Mouse (Mus musculus) lung, postnatal 10 days (tissue): ENCODE results near the gene Fmo2.

Experiments used
- DNase-seq: peaks from one replicate; pipeline ENCODE4 v3.0.0; 2021

Gene Fmo2

GRCm38 (mm10) chr1:162897838-162898811 lies at the start of gene Fmo2:
Gene Fmo2, minus strand, starts transcription at chr1:162898726.
- peak; percentile 57 for DNase-seq

- no peak for DNase-seq
These were observed 49.4 kb upstream of the Fmo2 start for GRCm38 (mm10) chr1:162947934-162948333.

DNA sequence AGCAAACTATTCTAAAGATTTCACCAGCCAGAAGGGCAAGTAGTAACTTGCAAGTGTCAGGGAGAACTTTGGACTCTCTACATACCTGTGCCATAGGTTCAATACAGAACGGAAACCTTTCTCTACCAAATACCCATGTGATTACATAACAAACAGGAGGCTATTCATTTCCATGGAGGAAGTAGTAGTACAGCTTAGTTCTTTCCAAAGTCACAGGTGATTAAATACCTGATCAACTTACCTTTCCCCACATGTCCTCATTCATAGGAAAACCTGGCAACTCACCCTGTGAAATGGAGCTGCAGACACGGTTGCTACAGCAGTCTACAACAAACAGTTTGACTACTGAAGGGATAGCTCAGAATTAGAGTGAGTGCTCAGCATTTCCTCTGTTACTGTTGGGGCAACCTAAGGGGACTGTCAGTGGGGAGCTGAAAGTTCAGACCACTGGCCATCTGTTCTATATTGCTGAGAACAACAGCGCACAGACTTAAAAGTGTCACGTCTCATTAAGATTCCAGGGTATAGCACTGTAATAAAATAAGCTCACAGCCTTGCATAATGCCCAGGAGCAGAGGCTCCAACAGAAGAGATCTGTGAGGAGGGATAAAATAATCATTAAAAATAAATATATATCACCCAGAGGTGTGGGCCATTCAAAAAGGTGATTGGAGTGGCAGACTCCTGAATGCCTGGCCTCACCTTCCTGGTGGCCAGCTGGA lies 48.5 kb upstream of the Fmo2 start:
- DNase-seq, result no peak

DNA sequence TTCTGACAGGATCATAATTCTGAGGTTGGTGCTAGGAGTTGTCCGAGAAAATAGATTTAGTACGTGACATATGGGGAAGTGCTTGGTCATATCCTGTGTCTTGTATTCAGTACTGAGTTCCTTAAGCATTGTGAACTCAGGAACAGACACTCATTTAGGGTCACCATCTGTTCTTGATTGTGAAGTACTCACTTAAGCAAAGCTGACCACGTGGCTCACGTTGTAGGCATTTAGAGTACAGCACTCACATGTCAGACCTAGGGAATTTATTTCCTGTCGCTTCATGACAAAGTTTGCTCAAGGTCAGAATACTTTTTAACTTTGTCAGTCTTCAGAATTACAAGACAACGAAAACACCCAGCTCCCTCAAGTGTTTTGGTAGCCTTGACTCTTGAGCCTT lies 45.2 kb upstream of the Fmo2 start:
- DNase-seq, result no peak

DNA sequence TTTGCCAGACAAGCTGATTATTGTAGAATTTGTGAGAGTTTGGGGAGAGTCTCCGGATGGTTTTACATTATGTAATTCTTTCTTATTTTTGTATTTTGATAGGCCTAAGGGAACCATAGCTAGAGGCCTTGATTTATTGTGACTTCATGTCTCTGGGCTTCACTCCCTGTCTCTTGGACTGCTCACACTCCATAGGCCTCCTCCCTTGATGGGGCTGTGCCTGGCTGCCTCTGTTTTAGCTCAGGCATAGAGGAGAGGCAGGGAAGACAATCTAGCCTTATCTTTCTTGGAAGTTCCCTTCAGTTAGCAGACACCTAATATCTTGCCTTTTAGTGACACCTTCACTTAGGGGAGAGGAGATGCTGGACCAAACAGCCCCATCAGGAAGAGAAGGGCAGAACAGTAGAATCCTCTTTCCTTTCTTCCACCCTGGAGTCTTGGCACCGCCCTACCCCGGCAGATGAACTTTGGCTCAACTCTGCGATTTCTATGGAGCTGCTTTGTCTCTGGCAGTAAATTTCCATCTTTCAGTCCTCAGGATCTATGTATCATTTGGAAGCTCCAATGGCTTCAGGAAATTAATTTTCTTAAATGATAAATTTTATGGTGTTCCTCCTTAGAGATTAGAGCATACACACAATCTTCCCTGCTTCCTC lies 40.3 kb upstream of the Fmo2 start:
- DNase-seq, result peak; percentile 63

- no peak for DNase-seq
These were observed 39.6 kb upstream of the Fmo2 start for GRCm38 (mm10) chr1:162937970-162938695.

DNA sequence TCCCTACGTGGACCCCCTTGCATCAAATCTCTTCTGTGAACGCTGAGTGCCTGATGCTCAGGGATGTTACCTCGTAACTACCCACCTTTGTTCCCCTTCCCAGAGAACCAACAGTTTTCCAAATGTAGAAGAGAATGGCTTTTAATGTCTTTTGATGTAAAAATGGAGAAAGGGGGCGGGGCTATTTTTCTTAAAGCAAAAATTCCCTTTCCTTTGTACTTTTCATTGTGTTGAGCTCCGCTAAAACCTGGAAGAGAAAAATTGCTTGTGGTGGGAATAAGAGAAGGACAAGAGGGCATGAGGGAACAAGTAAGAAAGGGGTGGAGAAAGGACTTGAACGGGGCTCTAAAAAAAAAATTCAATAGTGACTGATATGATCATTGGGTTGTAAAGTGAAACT lies 38.9 kb upstream of the Fmo2 start, which contains the start of gene Fmo6:
Gene Fmo6, minus strand, starts transcription at position 101 of the 400 bp plus-strand sequence.
- no peak for DNase-seq

DNA sequence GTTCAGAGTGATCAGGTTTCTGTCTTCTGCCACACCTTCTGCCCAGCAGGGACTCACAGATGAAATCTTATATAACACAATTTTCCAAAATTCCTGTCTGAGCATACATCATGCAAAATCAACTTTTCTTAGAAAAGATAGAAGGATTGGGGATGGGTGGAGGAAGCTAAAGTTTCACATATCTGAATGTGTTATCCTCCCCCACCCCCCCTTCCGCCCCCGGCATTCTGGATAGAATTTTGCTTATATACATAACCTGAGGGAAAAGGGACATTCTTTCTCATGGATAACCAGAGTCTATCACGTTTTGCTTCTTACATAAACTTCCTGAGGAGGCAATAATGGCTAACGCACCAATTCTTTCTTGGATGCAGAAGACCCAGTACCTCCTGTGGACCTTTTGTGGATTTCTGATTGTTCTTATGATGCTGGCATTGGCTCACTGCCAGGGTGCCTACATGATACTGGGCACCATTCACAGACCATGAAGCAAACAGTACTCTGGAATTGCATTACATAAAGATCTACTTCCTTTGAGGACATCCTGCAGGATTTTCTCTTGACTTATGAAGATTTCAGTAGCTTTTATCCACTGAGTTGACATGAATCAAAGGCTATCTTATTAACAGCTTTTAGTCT lies 36.0 kb upstream of the Fmo2 start:
- DNase-seq, result no peak

DNA sequence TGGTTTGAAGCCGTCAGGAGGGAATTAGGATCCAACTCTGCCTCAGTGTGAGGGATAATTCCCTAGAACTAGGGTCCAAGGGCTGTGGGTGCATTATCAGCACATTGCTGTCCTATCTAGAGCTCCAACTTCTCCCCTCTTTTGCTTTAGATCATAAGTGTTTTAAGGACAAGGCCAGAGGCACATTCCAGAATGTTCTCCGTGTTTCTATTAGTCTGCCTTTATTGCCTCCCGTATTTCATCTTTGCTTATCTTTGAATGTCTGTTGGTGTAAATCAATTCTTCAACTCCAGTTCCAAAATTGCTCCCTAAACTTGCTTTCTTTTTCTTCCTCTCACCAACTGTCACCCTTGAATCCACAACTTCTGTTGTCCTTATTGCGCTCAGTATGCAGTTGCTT lies 33.9 kb upstream of the Fmo2 start:
- no peak for DNase-seq

DNA sequence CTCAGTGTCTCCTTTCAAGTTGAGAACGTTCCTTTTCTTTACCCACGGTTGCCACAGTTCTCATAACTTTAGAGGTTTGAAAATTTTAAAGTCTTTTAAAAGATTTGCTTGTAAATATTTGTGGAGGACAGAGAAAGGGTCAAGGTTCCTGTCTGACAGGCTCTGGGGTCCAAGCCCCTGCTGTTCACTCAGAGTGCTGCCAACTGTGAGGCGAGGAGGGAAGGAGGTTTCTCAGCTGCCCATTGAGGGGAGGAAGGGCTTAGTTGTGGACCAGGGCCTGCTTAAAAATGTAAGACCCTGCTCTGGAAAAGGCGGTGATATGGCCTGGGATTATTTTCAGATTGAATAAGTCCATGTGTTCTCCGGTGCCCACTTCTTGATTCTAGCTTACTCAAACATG lies 33.4 kb upstream of the Fmo2 start:
- peak; percentile 66 for DNase-seq

- DNase-seq, result peak; percentile 56
These were observed 32.9 kb upstream of the Fmo2 start for GRCm38 (mm10) chr1:162931310-162931875.

DNA sequence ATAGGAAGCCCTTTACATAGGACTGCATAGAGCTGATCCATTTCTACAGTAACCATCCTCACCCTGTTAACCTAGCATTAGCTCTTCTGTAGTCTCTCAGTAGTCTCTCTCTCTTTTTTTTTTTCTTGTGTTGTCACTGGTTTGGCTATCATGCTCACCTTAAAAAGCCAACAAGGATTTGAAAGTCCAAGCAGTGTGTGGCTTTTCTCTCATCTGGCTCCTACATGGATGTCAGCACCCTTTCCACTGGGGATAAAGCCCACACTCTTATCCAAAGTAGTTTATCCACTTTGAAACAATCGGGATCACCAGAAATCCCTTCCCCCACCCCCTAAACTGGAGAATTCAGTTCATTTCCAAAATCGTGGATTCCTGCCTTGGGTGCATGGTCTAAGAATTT lies 32.1 kb upstream of the Fmo2 start:
- DNase-seq, result no peak

GRCm38 (mm10) chr1:162929146-162929545 lies 30.6 kb upstream of the Fmo2 start:
- no peak for DNase-seq

- DNase-seq, result no peak
These were observed 26.6 kb upstream of the Fmo2 start for GRCm38 (mm10) chr1:162925121-162925520.

DNA sequence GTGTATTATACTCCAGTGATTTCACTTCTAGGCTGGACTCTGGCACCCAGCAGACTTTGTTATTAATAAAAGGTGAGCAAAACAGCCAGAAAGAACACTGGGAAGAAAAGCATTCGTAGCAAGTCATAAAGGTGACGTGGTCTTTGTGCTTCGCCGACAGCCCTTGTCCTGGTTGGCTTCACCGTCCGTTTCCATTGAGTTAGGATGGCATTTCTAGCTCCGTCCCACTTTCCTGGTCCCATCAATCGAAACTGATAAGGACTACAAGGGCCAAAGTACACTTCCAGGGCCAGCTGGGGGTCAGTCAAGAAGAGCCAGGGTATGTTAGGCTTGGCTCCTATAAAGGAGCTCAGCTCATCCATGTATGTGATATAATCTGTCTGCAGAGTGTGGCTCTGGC lies 18.1 kb upstream of the Fmo2 start:
- no peak for DNase-seq

GRCm38 (mm10) chr1:162914932-162915556 lies 16.5 kb upstream of the Fmo2 start:
- DNase-seq, result no peak

- peak; percentile 22 for DNase-seq
These were observed 13.6 kb upstream of the Fmo2 start for GRCm38 (mm10) chr1:162912085-162912484.

- no peak for DNase-seq
These were observed 3.4 kb upstream of the Fmo2 start for GRCm38 (mm10) chr1:162901879-162902278.

GRCm38 (mm10) chr1:162895900-162896299 lies 2.6 kb downstream of the Fmo2 start:
- DNase-seq, result peak; percentile 87

DNA sequence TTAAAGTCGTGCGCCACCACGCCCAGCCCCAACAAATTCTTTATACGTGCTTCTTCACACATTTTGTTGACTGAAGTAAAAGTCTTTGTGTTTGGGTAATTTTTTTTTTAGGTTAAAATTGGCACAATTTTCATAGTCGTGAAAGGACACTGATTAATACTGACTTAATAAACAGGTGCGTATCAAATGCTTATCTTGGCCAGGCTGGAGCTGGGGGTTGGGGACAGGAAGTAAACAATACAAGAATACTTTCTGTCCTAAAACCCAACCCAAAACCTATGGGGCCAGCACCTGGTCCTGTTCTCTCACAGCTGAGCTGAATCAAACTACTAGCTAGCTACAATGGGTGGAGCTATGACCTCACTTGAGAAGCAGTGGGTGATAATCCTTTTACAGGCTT lies 5.5 kb downstream of the Fmo2 start:
- DNase-seq, result no peak

DNA sequence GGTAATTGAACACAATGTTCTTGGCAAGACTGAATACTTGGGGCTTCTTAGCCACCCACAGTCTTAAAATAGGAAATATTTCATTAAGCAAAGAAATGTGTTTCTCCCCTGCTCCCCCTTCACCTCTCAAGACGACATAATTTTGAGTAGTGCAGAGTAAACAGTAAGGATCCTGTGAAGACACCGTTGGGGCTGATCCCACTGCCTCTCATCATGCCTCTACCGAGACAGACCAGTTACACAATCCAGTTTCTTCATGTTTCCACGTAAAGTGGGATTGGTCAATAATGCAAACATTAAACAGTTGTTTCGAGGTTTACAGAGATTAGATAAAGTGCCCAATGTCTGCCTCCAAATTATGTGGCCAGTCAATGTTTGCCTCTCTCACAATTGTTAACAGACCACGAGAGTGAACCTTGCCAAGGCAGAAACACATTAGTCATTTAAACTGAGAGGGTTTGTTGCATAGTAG lies 6.5 kb downstream of the Fmo2 start:
- peak; percentile 72 for DNase-seq
